Mouse (Mus musculus) liver, embryonic 11.5 days (tissue): ENCODE data around the gene Pik3r4. TPM values are rescaled to one million over a fixed set of nuclear protein-coding genes. Genes with fewer than 3 reads are reported as not detected.

Experiments used
- ATAC-seq: fragments of 200-750 bp; cut with Nextera tagmentation; replicated peaks from 2 replicates; pipeline ENCODE4 v1.8.0; 2017; ENCODE audit warnings: moderate number of reproducible peaks, mild to moderate bottlenecking, moderate TSS enrichment, moderate library complexity; ENCODE audit not compliant: low FRiP score
- DNase-seq: peaks from one replicate; pipeline ENCODE4 v3.0.0-alpha.2; 2017; ENCODE audit warnings: low spot score
- H3K27ac ChIP-seq: fragments of 300-500 bp; sonication (generic); 2 replicates; pipeline ENCODE4 v1.5.1; 2014; ENCODE audit warnings: mild to moderate bottlenecking, low read depth, low read length, control low read depth
- H3K27me3 ChIP-seq: fragments of 300-500 bp; sonication (generic); replicated peaks from 2 replicates; pipeline ENCODE4 v1.6.1; 2014; ENCODE audit warnings: low read length, mixed read lengths; ENCODE audit not compliant: control insufficient read depth, insufficient read depth
- H3K36me3 ChIP-seq: fragments of 300-500 bp; sonication (generic); 2 replicates; pipeline ENCODE4 v1.6.1; 2014; ENCODE audit warnings: mild to moderate bottlenecking, low read length, moderate library complexity, mixed read lengths; ENCODE audit not compliant: control insufficient read depth, insufficient read depth
- H3K4me1 ChIP-seq: fragments of 300-500 bp; sonication (generic); replicated peaks from 2 replicates; pipeline ENCODE4 v1.6.1; 2014; ENCODE audit warnings: low read length, mixed read lengths; ENCODE audit not compliant: control insufficient read depth, insufficient read depth
- H3K4me2 ChIP-seq: fragments of 300-500 bp; sonication (generic); 2 replicates; pipeline ENCODE4 v1.6.1; 2014; ENCODE audit warnings: mild to moderate bottlenecking, control low read depth, moderate library complexity
- H3K4me3 ChIP-seq: fragments of 300-500 bp; sonication (generic); 2 replicates; pipeline ENCODE4 v1.5.1; 2014; ENCODE audit warnings: low read depth, low read length, control low read depth
- H3K9ac ChIP-seq: fragments of 300-500 bp; sonication (generic); 2 replicates; pipeline ENCODE4 v1.6.1; 2014; ENCODE audit warnings: low read depth, low read length, control low read depth
- H3K9me3 ChIP-seq: fragments of 300-500 bp; sonication (generic); 2 replicates; pipeline ENCODE4 v1.6.1; 2016; ENCODE audit warnings: low read length, inconsistent platforms, mixed read lengths; ENCODE audit not compliant: control insufficient read depth
- WGBS: fragments of 180-500 bp; shearing (Covaris S2); extraction: QIAGEN DNeasy Blood & Tissue Kit; methylation state at CpG from one replicate; pipeline ENCODE4 v1.1.7; 2014; 5-methylcytosine and 5-hydroxymethylcytosine counted together
- polyA plus RNA-seq: library from polyadenylated mRNA; unstranded; fragments of >200 nt; fragmentation: Nextera tagmentation; extraction: Ambion mirVana; gene quantifications from 2 replicates; pipeline ENCODE4 v1.2.1, GENCODE M21; 2014

The Pik3r4 gene
- polyA plus RNA-seq, 1 experiment from 2014 or later, result 19.5 TPM

DNA sequence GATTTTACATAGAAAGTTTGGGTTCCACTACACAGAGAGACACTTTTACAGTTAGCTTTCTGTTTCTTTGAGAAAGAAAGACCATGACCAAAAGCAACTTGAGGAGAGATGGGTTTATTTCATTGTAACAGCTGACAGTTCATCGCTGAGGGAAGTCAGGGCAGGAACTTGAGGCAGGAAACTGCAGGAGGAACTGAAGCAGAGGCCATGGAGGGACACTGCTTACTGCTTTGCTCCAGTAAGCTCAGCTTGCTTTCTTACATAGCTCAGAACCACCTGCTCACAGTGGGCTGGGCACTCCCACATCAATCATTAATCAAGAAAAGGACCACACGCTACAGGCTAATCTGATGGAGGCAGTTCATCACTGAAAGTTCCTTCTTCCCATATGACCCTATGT lies 13.4 kb downstream of the Pik3r4 start:
- Histone ChIP-seq H3K27me3 (no peaks in the 10 kb centered on the region), H3K9me3 (no peaks in the 10 kb centered on the region), H3K9ac (no peak overlapping the region), H3K4me2 (no peak overlapping the region), H3K4me3 (no peak overlapping the region), H3K4me1 (no peaks in the 10 kb centered on the region), H3K27ac (no peak overlapping the region), H3K36me3 (peaks cover 7% of the 10 kb centered on the region; the same call in 1 of the 2 replicates)
- ATAC-seq, result no peak
- 61% methylated on average over 2 of the region's 2 CpGs for WGBS
- DNase-seq, result no peak

DNA sequence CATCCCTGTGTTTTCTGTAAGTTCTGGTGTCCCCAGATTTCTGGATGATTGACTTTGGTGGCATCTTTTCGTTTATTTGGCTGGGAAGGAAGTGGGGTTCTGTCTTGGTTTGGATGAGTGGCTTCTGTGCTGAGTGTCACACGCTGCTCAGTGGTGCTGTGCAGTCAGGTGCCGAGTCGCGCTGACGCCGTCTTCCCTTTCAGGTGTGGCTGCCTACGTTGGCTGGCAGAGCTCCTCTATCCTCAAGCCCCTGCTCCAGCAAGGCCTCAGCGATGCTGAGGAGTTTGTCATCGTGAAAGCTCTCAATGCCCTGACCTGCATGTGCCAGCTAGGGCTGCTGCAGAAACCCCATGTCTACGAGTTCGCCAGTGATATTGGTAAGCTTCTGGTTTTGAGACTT lies 15.4 kb downstream of the Pik3r4 start:
- 88% methylated on average over 12 of the region's 12 CpGs for WGBS
- H3K27ac ChIP-seq, result no peak overlapping the region
- no peak overlapping the region for H3K4me3 ChIP-seq
- H3K36me3 ChIP-seq, result peaks cover 8% of the 10 kb centered on the region; the same call in 1 of the 2 replicates
- ATAC-seq, result no peak
- H3K4me1 ChIP-seq, result no peaks in the 10 kb centered on the region
- no peak overlapping the region for H3K9ac ChIP-seq
- no peaks in the 10 kb centered on the region for H3K9me3 ChIP-seq
- DNase-seq, result no peak
- H3K27me3 ChIP-seq, result no peaks in the 10 kb centered on the region
- no peak overlapping the region for H3K4me2 ChIP-seq

DNA sequence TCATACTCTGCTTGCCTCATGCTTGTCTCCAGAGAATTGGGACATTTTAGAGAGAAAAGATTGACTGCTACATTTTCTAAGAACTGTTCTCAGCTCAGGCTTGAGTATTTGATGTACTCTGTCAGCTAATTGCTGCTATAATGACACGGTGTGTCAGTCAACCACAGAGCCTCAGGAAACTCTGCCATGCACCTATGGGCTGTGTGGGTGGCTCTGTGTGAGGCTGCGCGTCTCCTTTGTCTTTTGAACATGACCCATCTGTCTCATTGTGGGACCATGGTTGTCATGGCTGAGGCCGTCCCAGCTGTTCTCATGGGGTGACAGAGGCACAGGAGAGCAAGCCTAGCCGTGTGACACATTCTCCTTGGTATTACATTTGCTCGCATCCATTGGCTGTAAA lies 17.1 kb downstream of the Pik3r4 start:
- H3K27me3 ChIP-seq, result no peaks in the 10 kb centered on the region
- no peaks in the 10 kb centered on the region for H3K9me3 ChIP-seq
- H3K9ac ChIP-seq, result no peak overlapping the region
- H3K27ac ChIP-seq, result no peak overlapping the region
- DNase-seq, result no peak
- H3K4me2 ChIP-seq, result no peak overlapping the region
- 89% methylated on average over 6 of the region's 6 CpGs for WGBS
- H3K36me3 ChIP-seq, result peaks cover 6% of the 10 kb centered on the region; the same call in 1 of the 2 replicates
- ATAC-seq, result no peak
- H3K4me1 ChIP-seq, result no peaks in the 10 kb centered on the region
- no peak overlapping the region for H3K4me3 ChIP-seq

DNA sequence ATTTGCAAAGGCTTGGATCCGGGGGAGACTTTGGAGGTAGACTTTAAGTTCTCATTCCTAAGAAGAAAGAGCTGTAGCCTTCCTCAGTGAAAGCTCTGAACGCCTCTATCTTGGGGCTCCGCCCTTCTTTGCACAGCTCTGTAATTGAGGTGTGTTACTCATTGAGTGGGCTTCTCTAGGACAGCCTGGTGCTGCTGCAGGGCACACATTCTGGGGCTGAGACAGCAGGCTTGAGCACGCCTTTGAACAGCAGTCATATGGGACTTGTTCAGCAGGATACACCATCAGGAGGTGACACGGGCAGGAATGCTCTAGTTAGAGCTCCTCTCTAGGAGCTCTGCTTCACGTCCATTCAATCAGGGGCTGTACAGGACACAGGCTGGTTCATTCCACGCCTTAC lies 22.5 kb downstream of the Pik3r4 start:
- no peak for ATAC-seq
- Histone ChIP-seq H3K27ac (no peak overlapping the region), H3K36me3 (peaks cover 12% of the 10 kb centered on the region; the same call in 1 of the 2 replicates), H3K9ac (no peak overlapping the region), H3K9me3 (no peaks in the 10 kb centered on the region), H3K4me1 (no peaks in the 10 kb centered on the region), H3K4me3 (no peak overlapping the region), H3K27me3 (no peaks in the 10 kb centered on the region), H3K4me2 (no peak overlapping the region)
- DNase-seq, result no peak
- WGBS, result 90% methylated on average over 7 of the region's 7 CpGs

DNA sequence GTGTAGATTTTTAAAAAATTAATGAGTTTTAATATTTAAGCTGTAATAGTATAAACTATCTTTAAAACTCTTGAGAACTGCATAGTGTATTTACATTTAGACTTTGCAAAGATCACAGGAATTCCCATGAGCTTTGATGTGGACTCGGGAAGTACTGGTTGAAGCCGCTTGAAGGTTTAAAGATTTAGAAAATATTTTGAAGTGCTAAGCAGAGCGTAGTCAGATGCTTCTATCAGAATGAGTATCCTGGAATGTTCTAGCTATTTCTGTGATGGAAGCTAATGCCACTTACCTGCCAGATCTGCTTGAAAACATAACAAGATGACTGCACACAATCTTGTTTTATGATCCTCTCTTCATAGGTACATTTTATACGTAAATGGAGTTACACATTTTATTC lies 28.1 kb downstream of the Pik3r4 start:
- no peak overlapping the region for H3K9ac ChIP-seq
- no peaks in the 10 kb centered on the region for H3K4me1 ChIP-seq
- H3K27ac ChIP-seq, result no peak overlapping the region
- no peak for DNase-seq
- H3K4me2 ChIP-seq, result no peak overlapping the region
- no peaks in the 10 kb centered on the region for H3K9me3 ChIP-seq
- no peak for ATAC-seq
- WGBS, result 91% methylated on average over 4 of the region's 4 CpGs
- peaks cover 12% of the 10 kb centered on the region for H3K36me3 ChIP-seq
- no peak overlapping the region for H3K4me3 ChIP-seq
- no peaks in the 10 kb centered on the region for H3K27me3 ChIP-seq

DNA sequence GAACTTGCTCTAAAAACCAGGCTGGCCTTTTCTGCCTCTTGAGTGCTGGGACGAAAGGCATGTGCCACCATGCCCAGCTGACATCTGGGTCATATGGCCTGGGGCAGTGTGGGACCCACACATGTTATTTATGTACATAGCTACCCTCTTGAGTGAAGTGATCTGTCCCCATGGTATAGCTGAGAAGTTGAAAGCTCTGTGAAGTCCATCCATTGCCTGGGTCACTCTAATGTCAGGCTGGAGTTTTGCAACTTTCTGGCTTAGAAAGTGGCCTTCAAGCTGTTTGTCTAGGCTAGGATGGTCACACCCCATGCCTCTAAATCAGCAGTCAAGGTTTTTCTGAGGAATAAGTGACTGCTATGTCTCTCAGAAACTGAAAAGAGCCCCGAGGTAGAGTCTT lies 29.3 kb downstream of the Pik3r4 start:
- H3K4me3 ChIP-seq, result no peak overlapping the region
- peaks cover 12% of the 10 kb centered on the region for H3K36me3 ChIP-seq
- WGBS, result 89% methylated on average over 2 of the region's 2 CpGs

DNA sequence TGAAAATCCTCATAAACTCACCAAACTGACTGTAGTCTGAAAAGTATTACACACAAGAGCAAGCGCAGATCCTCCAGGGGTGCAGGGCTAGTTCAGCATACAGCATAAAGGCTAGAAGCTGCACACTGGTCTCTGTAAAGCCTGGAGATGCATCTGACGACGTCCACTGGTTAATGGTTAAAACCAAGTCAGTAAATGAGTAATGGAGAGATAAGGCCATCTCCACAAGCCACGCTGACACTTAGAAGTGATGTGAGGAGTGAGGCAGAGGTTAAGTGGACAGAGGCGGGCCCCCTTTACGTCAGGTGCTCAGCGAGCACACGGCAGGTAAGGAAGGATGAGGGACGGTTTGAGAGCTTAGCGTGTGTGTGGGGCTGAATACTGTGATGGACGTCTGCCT lies 33.2 kb downstream of the Pik3r4 start:
- H3K27me3 ChIP-seq, result no peaks in the 10 kb centered on the region
- no peak overlapping the region for H3K27ac ChIP-seq
- peaks cover 10% of the 10 kb centered on the region for H3K36me3 ChIP-seq
- WGBS, result 67% methylated on average over 11 of the region's 11 CpGs
- H3K4me2 ChIP-seq, result no peak overlapping the region
- no peaks in the 10 kb centered on the region for H3K4me1 ChIP-seq
- ATAC-seq (peak; percentile 26; the same call in 1 of the 2 replicates), DNase-seq (no peak)
- H3K4me3 ChIP-seq, result no peak overlapping the region
- no peak overlapping the region for H3K9ac ChIP-seq
- no peaks in the 10 kb centered on the region for H3K9me3 ChIP-seq

More for the DNA sequence above, 29.3 kb downstream of the Pik3r4 start:
- ATAC-seq (no peak), DNase-seq (no peak)
- Histone ChIP-seq H3K4me1 (no peaks in the 10 kb centered on the region), H3K27me3 (no peaks in the 10 kb centered on the region), H3K4me2 (no peak overlapping the region), H3K9me3 (no peaks in the 10 kb centered on the region), H3K27ac (no peak overlapping the region), H3K9ac (no peak overlapping the region)

DNA sequence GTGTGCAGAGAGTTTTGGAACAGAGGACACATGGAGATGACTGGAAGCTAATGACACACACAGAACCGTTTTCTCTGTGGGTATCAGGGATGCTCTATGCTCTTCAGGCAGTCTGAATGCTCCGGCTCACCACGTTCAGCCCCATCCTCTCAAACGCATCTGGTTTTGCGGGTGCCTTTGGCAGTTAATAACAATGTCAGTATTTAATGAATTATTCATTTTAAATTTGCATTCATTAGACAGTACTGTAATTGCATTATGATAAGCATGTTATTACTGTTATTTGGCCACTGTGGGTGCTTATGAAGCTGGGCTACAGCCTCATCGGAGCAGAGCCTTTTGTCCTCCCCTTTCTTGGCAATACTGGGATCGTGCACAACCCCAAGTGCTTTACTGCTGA lies 38.6 kb downstream of the Pik3r4 start:
- DNase-seq, result no peak
- no peaks in the 10 kb centered on the region for H3K4me1 ChIP-seq
- H3K4me3 ChIP-seq, result no peak overlapping the region
- WGBS, result 89% methylated on average over 7 of the region's 7 CpGs
- no peak overlapping the region for H3K27ac ChIP-seq
- no peaks in the 10 kb centered on the region for H3K27me3 ChIP-seq
- peaks cover 7% of the 10 kb centered on the region; the same call in 1 of the 2 replicates for H3K36me3 ChIP-seq
- H3K9me3 ChIP-seq, result no peaks in the 10 kb centered on the region
- ATAC-seq, result no peak
- H3K9ac ChIP-seq, result no peak overlapping the region
- no peak overlapping the region for H3K4me2 ChIP-seq

DNA sequence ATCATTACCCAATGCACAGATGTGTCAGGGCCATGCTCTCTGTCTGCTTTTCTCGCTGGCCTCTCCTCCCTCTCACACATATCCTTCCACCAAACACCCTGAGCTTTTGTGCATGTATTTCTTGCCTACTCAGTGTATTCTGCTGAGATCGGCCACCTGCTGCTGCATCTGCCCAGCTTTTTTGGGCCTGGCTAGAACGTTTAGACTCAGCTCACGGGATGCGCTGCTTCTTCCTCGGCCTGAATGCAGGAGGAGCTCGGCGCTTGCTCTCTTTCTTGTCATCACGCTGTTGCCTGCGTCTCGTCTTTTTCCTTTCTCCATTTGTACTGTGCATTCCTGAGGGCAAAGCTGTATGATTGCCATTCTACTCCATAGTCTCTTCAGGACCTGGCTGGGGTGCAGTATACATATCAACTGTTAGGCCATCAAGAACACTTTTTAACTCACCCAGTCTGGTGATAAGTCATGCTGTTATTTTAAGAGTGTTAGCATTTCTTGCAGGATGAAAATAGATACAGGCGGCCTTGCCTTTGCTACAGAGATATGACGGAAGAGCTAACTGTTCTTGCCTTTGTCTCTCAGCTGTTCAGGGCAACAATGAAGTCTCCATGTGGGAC lies 41.9 kb downstream of the Pik3r4 start:
- H3K27ac ChIP-seq, result no peak overlapping the region
- DNase-seq (no peak), ATAC-seq (no peak)
- H3K4me1 ChIP-seq, result no peaks in the 10 kb centered on the region
- H3K4me3 ChIP-seq, result no peak overlapping the region
- H3K27me3 ChIP-seq, result no peaks in the 10 kb centered on the region
- no peak overlapping the region for H3K4me2 ChIP-seq
- peaks cover 14% of the 10 kb centered on the region; the same call in 1 of the 2 replicates for H3K36me3 ChIP-seq
- no peak overlapping the region for H3K9ac ChIP-seq
- WGBS, result 91% methylated on average over 13 of the region's 13 CpGs
- H3K9me3 ChIP-seq, result no peaks in the 10 kb centered on the region
